Mouse (Mus musculus) midbrain, postnatal 0 days (tissue): ENCODE data around the gene Hey2. TPM values are rescaled to one million over a fixed set of nuclear protein-coding genes. Genes with fewer than 3 reads are reported as not detected.

Experiments used
- ATAC-seq: fragments of 200-750 bp; cut with Nextera tagmentation; 2 replicates; pipeline ENCODE4 v1.8.0; 2017; ENCODE audit warnings: moderate number of reproducible peaks, mild to moderate bottlenecking, moderate TSS enrichment, moderate library complexity; ENCODE audit not compliant: low FRiP score
- DNase-seq: peaks from one replicate; pipeline ENCODE4 v3.0.0-alpha.2; 2015; ENCODE audit warnings: low spot score
- H3K27ac ChIP-seq: fragments of 300-500 bp; sonication (generic); 2 replicates; pipeline ENCODE4 v1.5.1; 2014; ENCODE audit warnings: low read depth, mild to moderate bottlenecking, low read length, mixed read lengths
- H3K27me3 ChIP-seq: fragments of 300-500 bp; sonication (generic); 2 replicates; pipeline ENCODE4 v1.6.1; 2014; ENCODE audit warnings: low read length, control low read depth, mixed read lengths; ENCODE audit not compliant: insufficient read depth
- H3K36me3 ChIP-seq: fragments of 300-500 bp; sonication (generic); 2 replicates; pipeline ENCODE4 v1.6.1; 2014; ENCODE audit warnings: low read length, control low read depth, mixed read lengths; ENCODE audit not compliant: insufficient read depth
- H3K4me1 ChIP-seq: fragments of 300-500 bp; sonication (generic); 2 replicates; pipeline ENCODE4 v1.6.1; 2014; ENCODE audit warnings: mild to moderate bottlenecking, control low read depth, antibody characterized with exemption, low read length, mixed read lengths; ENCODE audit not compliant: insufficient read depth
- H3K4me2 ChIP-seq: fragments of 300-500 bp; sonication (generic); 2 replicates; pipeline ENCODE4 v1.6.1; 2014; ENCODE audit warnings: low read depth, mild to moderate bottlenecking, low read length, mixed read lengths; ENCODE audit not compliant: poor library complexity, severe bottlenecking
- H3K4me3 ChIP-seq: fragments of 300-500 bp; sonication (generic); 2 replicates; pipeline ENCODE4 v1.5.1; 2014; ENCODE audit warnings: low read depth, mild to moderate bottlenecking, low read length, moderate library complexity
- H3K9ac ChIP-seq: fragments of 300-500 bp; sonication (generic); replicated peaks from 2 replicates; pipeline ENCODE4 v1.6.1; 2014; ENCODE audit warnings: mild to moderate bottlenecking, low read length, moderate library complexity, mixed read lengths; ENCODE audit not compliant: poor library complexity, severe bottlenecking
- H3K9me3 ChIP-seq: fragments of 300-500 bp; sonication (generic); 2 replicates; pipeline ENCODE4 v1.6.1; 2016; ENCODE audit warnings: low read length, control low read depth
- CTCF ChIP-seq: IDR thresholded peaks from 2 replicates; pipeline ENCODE4 v1.5.1; 2016; ENCODE audit warnings: antibody characterized with exemption, mild to moderate bottlenecking
- WGBS: fragments of 180-500 bp; shearing (Covaris S2); extraction: QIAGEN DNeasy Blood & Tissue Kit; methylation state at CpG from one replicate; pipeline ENCODE4 v1.1.7; 2014; 5-methylcytosine and 5-hydroxymethylcytosine counted together
- polyA plus RNA-seq: library from polyadenylated mRNA; unstranded; fragments of >200 nt; fragmentation: Nextera tagmentation; extraction: Ambion mirVana; gene quantifications from 2 replicates; pipeline ENCODE4 v1.2.1, GENCODE M21; 2015
- total RNA-seq: library from RNA; depleted of rRNA; stranded (reverse); fragments of >200 nt; gene quantifications from 2 replicates; pipeline ENCODE4 v1.2.3, GENCODE M21; 2014

Hey2 gene
- total and polyA plus RNA-seq, 2 experiments from 2014 or later = 2.9 to 5.9 TPM

DNA sequence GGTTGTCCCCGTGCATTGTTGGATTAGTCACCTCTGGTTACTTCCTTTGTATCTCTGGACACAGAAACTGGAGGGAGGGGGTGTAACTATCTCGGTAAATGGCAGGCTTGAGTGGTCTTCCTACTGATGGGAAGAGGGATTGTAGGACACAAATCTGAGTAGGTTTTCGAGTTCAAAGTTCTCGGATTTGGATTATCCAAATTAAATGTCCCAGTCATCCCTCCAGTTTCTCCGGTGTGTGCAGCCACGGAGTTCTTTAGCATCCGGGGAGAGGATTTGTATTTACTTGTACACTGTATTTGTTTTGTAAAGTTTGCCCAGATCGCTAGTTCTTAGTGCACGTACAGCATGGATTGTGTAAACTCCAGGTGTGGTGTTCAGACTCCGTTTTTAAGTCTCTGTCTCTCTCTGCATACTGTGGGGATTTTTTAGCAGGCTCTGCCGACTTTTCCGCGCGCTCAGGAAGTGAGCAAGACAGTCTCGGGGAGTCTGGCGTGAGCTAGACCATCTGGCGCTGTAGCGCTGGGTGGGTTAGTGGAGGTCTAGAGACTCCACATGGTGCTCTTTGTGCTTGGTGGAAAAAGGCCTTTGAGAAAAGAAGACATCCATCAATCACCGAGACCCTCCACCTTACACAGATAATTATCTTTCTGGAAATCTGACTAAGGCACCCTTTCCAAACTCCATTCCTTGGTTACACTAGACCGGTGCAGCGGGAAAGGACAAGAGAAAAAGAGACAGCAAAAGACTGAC is 1.0 kb upstream of the Hey2 start:
- DNase-seq (peak; percentile 32), ATAC-seq (no peak)
- Histone ChIP-seq H3K4me3 (peak overlapping the region; percentile 67), H3K9me3 (no peaks in the 10 kb centered on the region), H3K36me3 (no peaks in the 10 kb centered on the region), H3K27me3 (peaks cover 31% of the 10 kb centered on the region), H3K27ac (no peak overlapping the region), H3K4me1 (peaks cover 8% of the 10 kb centered on the region; the same call in 1 of the 2 replicates), H3K4me2 (peak overlapping the region; percentile 80), H3K9ac (0 out of 2 replicates have a peak overlapping the region, but pooled peaks have one; percentile 42)
- TF ChIP-seq CTCF = no peak
- under 1% methylated on average over 21 of the region's 21 CpGs for WGBS

DNA sequence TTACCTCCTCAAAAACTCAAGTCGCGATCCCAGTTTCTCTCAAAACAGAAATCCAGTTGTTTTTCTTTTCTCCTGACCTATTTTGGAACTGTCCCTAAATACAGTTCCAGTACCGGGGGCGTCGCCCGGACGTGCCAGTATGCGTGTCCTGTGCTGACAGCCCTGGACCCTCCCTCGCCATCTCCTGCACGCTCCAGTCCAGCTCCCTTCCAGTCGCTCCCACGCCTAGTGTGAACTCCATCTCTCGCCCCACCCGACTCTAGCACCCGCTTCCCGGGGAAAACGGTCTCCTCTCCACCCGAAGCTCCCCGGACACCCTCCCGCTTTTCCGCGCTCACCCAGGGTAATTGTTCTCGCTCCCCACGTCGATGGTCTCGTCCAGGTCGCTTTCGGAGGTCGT is 373 bp downstream of the Hey2 start:
- under 1% methylated on average over 29 of the region's 29 CpGs for WGBS
- ATAC-seq = peak; percentile 64
- no peak for TF ChIP-seq CTCF
- peak overlapping the region; percentile 51; the same call in 1 of the 2 replicates for H3K27ac ChIP-seq
- H3K9me3 ChIP-seq = no peaks in the 10 kb centered on the region
- peak overlapping the region; percentile 67 for H3K4me3 ChIP-seq
- no peak for DNase-seq
- H3K4me2 ChIP-seq = peak overlapping the region; percentile 80
- peaks cover 31% of the 10 kb centered on the region for H3K27me3 ChIP-seq
- no peaks in the 10 kb centered on the region for H3K36me3 ChIP-seq
- H3K4me1 ChIP-seq = peaks cover 8% of the 10 kb centered on the region; the same call in 1 of the 2 replicates
- peak overlapping the region; percentile 57 for H3K9ac ChIP-seq

DNA sequence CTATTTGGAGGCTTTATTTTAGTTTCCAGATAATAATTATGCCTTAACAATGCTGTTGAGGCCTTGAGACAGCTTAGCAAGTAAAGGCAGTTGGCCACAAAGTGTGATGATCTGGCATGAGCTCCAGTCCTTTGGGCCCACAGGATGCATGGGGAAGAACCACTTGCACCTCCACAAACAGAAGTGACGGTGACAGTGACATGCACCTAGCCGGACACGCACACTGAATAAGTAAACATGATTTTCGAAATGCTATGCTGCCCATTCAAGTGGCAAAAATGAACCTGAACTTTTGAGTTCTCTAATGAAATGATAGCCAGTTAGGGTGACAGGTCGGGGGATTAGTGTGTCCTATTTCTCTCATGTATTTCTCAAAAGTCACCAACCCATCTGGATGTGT is 1.8 kb downstream of the Hey2 start:
- Histone ChIP-seq H3K9ac (no peak overlapping the region), H3K27ac (no peak overlapping the region), H3K36me3 (no peaks in the 10 kb centered on the region), H3K4me3 (no peak overlapping the region), H3K27me3 (peaks cover 18% of the 10 kb centered on the region), H3K9me3 (no peaks in the 10 kb centered on the region), H3K4me1 (peaks cover 8% of the 10 kb centered on the region; the same call in 1 of the 2 replicates), H3K4me2 (0 out of 2 replicates have a peak overlapping the region, but pooled peaks have one; percentile 0)
- no peak for ATAC-seq
- no peak for DNase-seq
- WGBS = 86% methylated on average over 5 of the region's 5 CpGs
- TF ChIP-seq CTCF = no peak

DNA sequence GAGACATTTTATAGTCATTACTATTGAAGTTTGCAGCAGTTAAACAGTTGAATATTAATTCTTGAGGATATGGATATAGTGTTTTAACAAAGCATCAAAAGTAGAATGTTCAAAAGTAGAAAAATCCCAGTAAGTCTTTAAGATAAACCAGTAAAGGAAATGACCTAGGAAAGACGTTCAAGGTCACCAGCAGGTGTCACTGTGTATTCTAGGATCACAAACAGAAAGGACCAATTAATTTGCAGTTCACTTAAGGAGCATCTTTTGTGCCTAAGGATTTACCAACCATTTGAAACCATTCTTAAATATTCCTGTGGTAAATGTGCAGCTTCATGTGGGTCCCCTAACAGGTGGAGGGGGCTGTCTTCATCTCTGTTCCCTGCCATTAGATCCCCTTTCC is 4.4 kb downstream of the Hey2 start:
- no peak for ATAC-seq
- Histone ChIP-seq H3K9ac (no peak overlapping the region), H3K27me3 (0 out of 2 replicates have a peak, but pooled peaks cover 4% of the 10 kb centered on the region), H3K4me2 (no peak overlapping the region), H3K27ac (no peak overlapping the region), H3K4me1 (no peaks in the 10 kb centered on the region), H3K4me3 (no peak overlapping the region), H3K9me3 (no peaks in the 10 kb centered on the region), H3K36me3 (no peaks in the 10 kb centered on the region; the same call in 1 of the 2 replicates)
- WGBS = 3% methylated on average over 1 of the region's 1 CpGs
- TF ChIP-seq CTCF = peak; percentile 66
- DNase-seq = peak; percentile 57

DNA sequence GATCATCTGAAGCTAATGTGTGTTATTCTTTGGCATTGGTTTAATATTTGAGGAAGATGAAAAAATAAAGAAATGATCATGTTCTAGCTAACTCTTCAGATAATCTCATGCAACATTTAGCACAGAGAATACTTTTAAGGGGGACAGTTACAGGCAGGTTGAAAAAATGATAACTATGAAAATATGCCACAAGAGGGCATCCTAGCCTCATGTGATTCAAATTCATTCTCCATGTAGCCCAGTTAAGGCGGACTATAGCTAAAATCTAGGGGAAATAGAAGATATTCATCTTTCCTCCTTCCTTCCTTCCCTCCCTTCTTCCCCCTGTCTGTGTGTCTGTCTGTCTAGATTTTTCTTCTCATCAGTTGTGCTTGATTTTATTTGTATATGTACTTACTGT is 17.6 kb downstream of the Hey2 start:
- Histone ChIP-seq H3K27me3 (no peaks in the 10 kb centered on the region), H3K4me1 (no peaks in the 10 kb centered on the region), H3K9me3 (no peaks in the 10 kb centered on the region), H3K36me3 (no peaks in the 10 kb centered on the region), H3K9ac (no peak overlapping the region), H3K27ac (no peak overlapping the region), H3K4me3 (no peak overlapping the region), H3K4me2 (no peak overlapping the region)
- peak; percentile 82 for DNase-seq
- ATAC-seq = peak; percentile 71; the same call in 1 of the 2 replicates
- TF ChIP-seq CTCF = peak; percentile 84
- WGBS = 12% methylated on average over 1 of the region's 1 CpGs

DNA sequence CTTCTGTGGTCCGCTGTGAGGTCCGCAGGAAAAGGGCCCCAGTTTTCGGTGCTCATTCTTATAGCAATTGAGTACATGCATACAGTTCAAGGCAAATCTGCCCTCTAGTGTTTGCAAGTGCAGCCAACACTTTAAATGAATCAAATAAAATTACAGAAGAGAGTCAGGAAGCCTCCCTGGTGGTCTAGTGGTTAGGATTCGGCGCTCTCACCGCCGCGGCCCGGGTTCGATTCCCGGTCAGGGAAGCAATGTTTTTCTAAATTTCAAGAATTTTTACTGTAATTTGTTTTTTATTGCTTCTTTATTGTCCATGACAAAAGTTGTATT is 31.7 kb downstream of the Hey2 start:
- TF ChIP-seq CTCF = peak; percentile 89
- peak overlapping the region; percentile 72 for H3K27ac ChIP-seq
- H3K36me3 ChIP-seq = no peaks in the 10 kb centered on the region
- H3K4me2 ChIP-seq = peak overlapping the region; percentile 46
- peak overlapping the region; percentile 47 for H3K4me3 ChIP-seq
- no peaks in the 10 kb centered on the region for H3K9me3 ChIP-seq
- H3K27me3 ChIP-seq = no peaks in the 10 kb centered on the region
- ATAC-seq = peak; percentile 96
- H3K9ac ChIP-seq = peak overlapping the region; percentile 52
- 10% methylated on average over 11 of the region's 11 CpGs for WGBS
- DNase-seq = peak; percentile 95
- no peaks in the 10 kb centered on the region for H3K4me1 ChIP-seq
